Mouse (Mus musculus) neural tube, embryonic 15.5 days (tissue): ENCODE data around the gene Eif2ak4. TPM values are rescaled to one million over a fixed set of nuclear protein-coding genes. Genes with fewer than 3 reads are reported as not detected.

ENCODE experiments used
- ATAC-seq: fragments of 200-750 bp; cut with Nextera tagmentation; 2 replicates; pipeline ENCODE4 v1.8.0; 2017; ENCODE audit warnings: mild to moderate bottlenecking, moderate TSS enrichment, moderate library complexity; ENCODE audit not compliant: low FRiP score
- H3K27ac ChIP-seq: fragments of 300-500 bp; sonication (generic); replicated peaks from 2 replicates; pipeline ENCODE4 v1.5.1; 2015; ENCODE audit warnings: mild to moderate bottlenecking, inconsistent platforms
- H3K27me3 ChIP-seq: fragments of 300-500 bp; sonication (generic); replicated peaks from 2 replicates; pipeline ENCODE4 v1.6.1; 2015; ENCODE audit warnings: inconsistent platforms
- H3K36me3 ChIP-seq: fragments of 300-500 bp; sonication (generic); 2 replicates; pipeline ENCODE4 v1.6.1; 2015; ENCODE audit warnings: inconsistent platforms
- H3K4me1 ChIP-seq: fragments of 300-500 bp; sonication (generic); 2 replicates; pipeline ENCODE4 v1.6.1; 2015; ENCODE audit warnings: inconsistent platforms
- H3K4me2 ChIP-seq: fragments of 300-500 bp; sonication (generic); 2 replicates; pipeline ENCODE4 v1.6.1; 2015; ENCODE audit warnings: inconsistent platforms, mild to moderate bottlenecking, moderate library complexity
- H3K4me3 ChIP-seq: fragments of 300-500 bp; sonication (generic); replicated peaks from 2 replicates; pipeline ENCODE4 v1.5.1; 2015; ENCODE audit warnings: mild to moderate bottlenecking, inconsistent platforms
- H3K9ac ChIP-seq: fragments of 300-500 bp; sonication (generic); replicated peaks from 2 replicates; pipeline ENCODE4 v1.6.1; 2015; ENCODE audit warnings: mild to moderate bottlenecking, inconsistent platforms
- H3K9me3 ChIP-seq: fragments of 300-500 bp; sonication (generic); replicated peaks from 2 replicates; pipeline ENCODE4 v1.6.1; 2016; ENCODE audit warnings: inconsistent platforms
- WGBS: fragments of 180-500 bp; shearing (Covaris S2); methylation state at CpG from one replicate; pipeline ENCODE4 v1.1.7; 2015; ENCODE audit warnings: mixed read lengths; 5-methylcytosine and 5-hydroxymethylcytosine counted together
- polyA plus RNA-seq: library from polyadenylated mRNA; unstranded; fragments of >200 nt; fragmentation: Nextera tagmentation; extraction: Ambion mirVana; gene quantifications from 2 replicates; pipeline ENCODE4 v1.2.1, GENCODE M21; 2015

The Eif2ak4 gene
- polyA plus RNA-seq, 1 experiment from 2014 or later = 7.8 TPM

DNA sequence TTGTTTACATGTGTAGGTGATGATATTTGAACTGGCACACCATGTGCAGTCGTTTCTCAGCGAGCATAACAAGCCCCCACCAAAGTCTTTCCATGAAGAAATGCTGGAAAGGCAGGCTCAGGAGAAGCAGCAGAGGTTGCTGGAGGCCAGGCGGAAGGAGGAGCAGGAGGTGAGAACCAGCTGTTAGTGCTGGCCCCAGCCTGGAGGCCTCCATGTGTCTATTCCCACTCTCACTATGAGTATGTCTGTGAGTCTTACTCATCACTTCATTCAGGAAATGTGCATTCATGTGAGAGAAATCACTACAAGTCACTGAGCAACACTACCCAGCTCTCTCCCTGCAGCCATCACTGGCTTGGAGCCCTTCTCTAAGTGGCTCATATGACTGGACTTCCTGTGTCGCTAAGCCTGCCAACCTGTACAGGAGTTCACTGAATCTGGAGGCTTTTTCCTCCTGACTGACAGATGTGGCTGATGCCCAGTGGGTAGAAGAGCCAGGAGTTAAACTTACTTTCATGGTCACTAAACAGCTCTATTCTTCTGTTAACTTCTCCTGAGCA, 20.0 kb downstream of the Eif2ak4 start:
- Histone ChIP-seq H3K4me2 (no peak overlapping the region), H3K9ac (no peak overlapping the region), H3K4me3 (no peak overlapping the region), H3K36me3 (peaks cover 27% of the 10 kb centered on the region), H3K9me3 (no peaks in the 10 kb centered on the region), H3K27ac (no peak overlapping the region), H3K27me3 (no peaks in the 10 kb centered on the region), H3K4me1 (no peaks in the 10 kb centered on the region; the same call in 1 of the 2 replicates)
- 87% methylated on average over 4 of the region's 4 CpGs for WGBS
- ATAC-seq = no peak

DNA sequence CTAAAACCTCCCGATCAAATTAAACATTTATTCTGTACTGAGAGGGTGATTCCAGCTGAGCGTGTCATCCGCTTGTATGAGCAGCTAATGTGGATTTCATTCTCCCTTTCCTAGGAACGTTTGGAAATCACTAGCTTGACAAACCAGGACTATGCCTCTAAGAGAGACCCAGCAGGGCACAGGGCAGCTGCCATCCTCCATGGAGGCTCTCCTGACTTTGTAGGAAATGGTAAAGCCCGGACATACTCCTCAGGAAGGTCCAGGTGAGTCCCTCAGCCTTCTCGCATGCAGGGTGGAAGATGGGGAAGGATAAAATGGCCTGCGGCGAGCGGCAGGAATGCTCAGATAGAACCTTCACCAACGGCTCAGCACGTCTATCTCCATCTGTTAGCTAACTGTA, 24.4 kb downstream of the Eif2ak4 start:
- Histone ChIP-seq H3K9me3 (no peaks in the 10 kb centered on the region), H3K4me2 (no peak overlapping the region), H3K4me1 (no peaks in the 10 kb centered on the region), H3K9ac (no peak overlapping the region), H3K36me3 (peaks cover 52% of the 10 kb centered on the region), H3K27ac (no peak overlapping the region), H3K27me3 (no peaks in the 10 kb centered on the region), H3K4me3 (no peak overlapping the region)
- WGBS = 94% methylated on average over 11 of the region's 11 CpGs
- ATAC-seq = no peak

DNA sequence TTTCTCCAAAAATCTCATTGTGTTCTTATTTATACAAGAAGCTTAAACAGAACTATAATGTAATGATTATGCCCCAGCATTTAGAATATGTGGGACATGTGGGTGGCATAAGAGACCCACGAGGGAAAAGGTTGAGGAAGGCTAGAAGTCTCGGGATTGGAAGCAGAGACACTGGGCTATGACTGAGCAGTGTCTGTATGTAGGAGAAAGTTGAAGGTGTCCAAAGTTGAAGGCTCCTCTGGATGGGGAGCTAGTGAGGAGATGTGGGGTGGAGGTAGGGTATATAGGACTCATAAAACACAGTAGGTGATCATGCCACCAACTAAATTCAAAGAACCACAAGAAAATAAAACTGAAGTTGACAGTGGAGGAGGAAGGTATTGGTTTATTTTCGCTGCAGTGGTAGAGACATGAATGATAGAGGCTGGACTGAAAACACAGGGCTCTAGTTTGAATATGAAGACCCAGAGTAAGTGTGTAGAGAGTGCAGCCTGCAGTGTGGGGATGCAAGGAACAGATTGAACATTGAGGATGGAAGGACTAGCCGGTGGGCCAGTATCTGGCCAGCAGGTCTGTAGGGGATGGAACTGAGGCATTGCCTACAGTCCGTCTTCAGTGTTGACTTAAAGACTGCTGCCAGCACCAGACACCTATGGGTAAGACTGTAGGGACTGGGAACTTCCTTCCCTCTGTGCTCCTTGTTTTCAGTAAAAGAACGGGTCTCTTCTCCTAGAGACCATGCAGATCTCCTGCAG, 27.4 kb downstream of the Eif2ak4 start:
- Histone ChIP-seq H3K36me3 (peaks cover 59% of the 10 kb centered on the region), H3K9me3 (no peaks in the 10 kb centered on the region), H3K9ac (no peak overlapping the region), H3K4me3 (no peak overlapping the region), H3K4me1 (no peaks in the 10 kb centered on the region), H3K27ac (no peak overlapping the region), H3K27me3 (no peaks in the 10 kb centered on the region), H3K4me2 (no peak overlapping the region)
- WGBS = 94% methylated on average over 6 of the region's 6 CpGs
- no peak for ATAC-seq

DNA sequence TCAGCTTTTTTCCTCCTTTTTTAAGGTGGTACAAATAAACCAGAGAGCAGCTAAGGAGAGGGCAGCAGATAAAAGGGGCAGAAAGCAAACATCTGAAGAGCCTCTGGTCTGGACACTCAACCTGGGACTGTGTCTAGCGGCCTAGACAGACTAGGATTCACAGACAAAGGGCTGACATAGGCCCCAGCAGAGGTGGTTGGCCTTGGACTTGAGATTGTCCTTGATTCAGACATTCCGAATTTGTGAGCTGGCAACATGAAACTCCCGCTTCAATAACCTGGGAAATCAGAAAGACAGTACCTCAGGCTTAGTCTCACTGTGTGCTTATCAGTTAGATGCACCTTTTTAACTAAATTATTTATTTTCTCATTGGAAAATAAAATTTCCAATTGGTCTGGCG, 29.7 kb downstream of the Eif2ak4 start:
- no peak overlapping the region for H3K4me3 ChIP-seq
- H3K4me1 ChIP-seq = no peaks in the 10 kb centered on the region
- H3K9me3 ChIP-seq = no peaks in the 10 kb centered on the region
- no peak overlapping the region for H3K9ac ChIP-seq
- H3K36me3 ChIP-seq = peaks cover 55% of the 10 kb centered on the region
- no peak overlapping the region for H3K4me2 ChIP-seq
- H3K27ac ChIP-seq = no peak overlapping the region
- H3K27me3 ChIP-seq = no peaks in the 10 kb centered on the region
- 94% methylated on average over 4 of the region's 4 CpGs for WGBS
- ATAC-seq = no peak

DNA sequence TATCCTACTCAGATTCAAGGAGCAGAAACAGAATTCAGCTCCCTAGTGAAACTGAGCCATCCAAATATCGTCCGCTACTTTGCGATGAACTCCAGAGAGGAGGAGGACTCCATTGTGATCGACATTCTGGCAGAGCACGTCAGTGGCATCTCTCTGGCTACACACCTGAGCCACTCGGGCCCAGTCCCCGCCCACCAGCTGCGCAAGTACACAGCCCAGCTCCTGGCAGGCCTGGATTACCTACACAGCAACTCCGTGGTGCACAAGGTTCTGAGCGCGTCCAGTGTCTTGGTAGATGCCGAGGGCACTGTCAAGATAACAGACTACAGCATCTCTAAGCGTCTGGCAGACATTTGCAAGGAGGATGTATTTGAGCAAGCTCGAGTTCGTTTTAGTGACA, 33.5 kb downstream of the Eif2ak4 start:
- H3K9ac ChIP-seq = no peak overlapping the region
- 94% methylated on average over 15 of the region's 15 CpGs for WGBS
- H3K36me3 ChIP-seq = peaks cover 41% of the 10 kb centered on the region
- no peak overlapping the region for H3K4me3 ChIP-seq
- no peak overlapping the region for H3K27ac ChIP-seq
- no peaks in the 10 kb centered on the region for H3K4me1 ChIP-seq
- no peaks in the 10 kb centered on the region for H3K27me3 ChIP-seq
- H3K9me3 ChIP-seq = no peaks in the 10 kb centered on the region
- no peak for ATAC-seq
- no peak overlapping the region for H3K4me2 ChIP-seq

DNA sequence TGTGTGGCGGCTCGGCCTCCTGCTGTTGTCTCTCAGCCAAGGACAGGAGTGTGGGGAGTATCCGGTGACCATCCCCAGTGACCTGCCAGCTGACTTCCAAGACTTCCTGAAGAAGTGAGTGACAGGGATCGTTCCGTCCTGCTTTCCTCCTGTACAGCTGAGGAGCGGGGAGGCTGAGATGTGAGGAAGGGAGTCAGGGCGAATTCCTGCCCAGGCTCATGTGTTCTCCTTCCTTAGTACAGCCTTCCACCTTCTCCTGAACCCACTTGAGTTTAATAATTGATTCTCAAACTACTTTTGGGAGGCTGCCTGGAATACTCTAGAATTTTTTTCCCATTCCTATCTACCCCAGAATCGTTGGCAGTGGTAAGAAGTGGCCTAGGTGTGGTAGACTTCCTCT, 34.0 kb downstream of the Eif2ak4 start:
- H3K36me3 ChIP-seq = peaks cover 41% of the 10 kb centered on the region
- WGBS = 87% methylated on average over 8 of the region's 8 CpGs
- no peak for ATAC-seq

DNA sequence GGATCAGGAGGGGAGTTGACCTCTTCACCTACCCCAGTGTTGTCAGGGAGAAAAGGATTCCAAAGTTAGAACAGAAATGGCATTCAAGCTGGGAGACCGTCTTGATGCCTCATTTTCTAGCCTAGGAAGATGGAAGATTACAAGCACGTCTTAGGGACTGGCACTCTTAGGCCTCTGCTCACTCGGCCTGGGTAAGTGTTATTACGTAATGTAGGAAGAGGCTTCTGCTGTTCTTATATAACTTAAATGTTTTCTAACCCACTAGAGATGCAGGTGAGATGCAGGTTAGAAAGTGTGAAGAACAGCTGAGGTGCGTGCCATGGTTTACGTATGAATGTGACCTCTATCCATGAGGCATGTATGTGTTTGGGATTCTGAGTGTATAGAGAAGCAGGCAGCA, 39.9 kb downstream of the Eif2ak4 start:
- Histone ChIP-seq H3K4me2 (no peak overlapping the region), H3K36me3 (peaks cover 43% of the 10 kb centered on the region), H3K9me3 (no peaks in the 10 kb centered on the region), H3K27ac (no peak overlapping the region), H3K4me1 (no peaks in the 10 kb centered on the region), H3K27me3 (no peaks in the 10 kb centered on the region), H3K4me3 (no peak overlapping the region), H3K9ac (no peak overlapping the region)
- no peak for ATAC-seq
- WGBS = 86% methylated on average over 6 of the region's 6 CpGs

More for the DNA sequence above, 34.0 kb downstream of the Eif2ak4 start:
- H3K27me3 ChIP-seq = no peaks in the 10 kb centered on the region
- H3K4me1 ChIP-seq = no peaks in the 10 kb centered on the region
- no peak overlapping the region for H3K27ac ChIP-seq
- H3K9me3 ChIP-seq = no peaks in the 10 kb centered on the region
- no peak overlapping the region for H3K9ac ChIP-seq
- H3K4me3 ChIP-seq = no peak overlapping the region
- no peak overlapping the region for H3K4me2 ChIP-seq

DNA sequence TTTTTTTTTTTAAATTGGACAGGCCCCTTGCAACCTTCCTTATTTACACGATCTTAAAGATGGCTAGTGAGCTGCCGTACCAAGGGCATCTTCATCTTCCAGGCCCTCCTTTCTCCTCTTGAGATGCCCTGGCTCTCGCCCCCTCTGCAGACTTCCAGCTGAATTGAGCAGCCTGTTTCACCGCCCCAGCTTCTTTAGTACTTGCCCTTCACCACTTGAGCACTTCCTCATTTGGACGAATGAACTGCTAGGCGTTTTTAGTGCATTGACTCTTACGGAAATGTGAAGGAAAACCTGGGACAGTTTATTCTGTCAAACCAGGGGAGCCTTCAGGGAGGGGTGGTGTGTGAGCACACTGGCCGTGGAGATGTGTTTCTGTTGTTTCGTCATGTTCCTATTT, 40.9 kb downstream of the Eif2ak4 start:
- Histone ChIP-seq H3K27me3 (no peaks in the 10 kb centered on the region), H3K9ac (no peak overlapping the region), H3K9me3 (no peaks in the 10 kb centered on the region), H3K36me3 (peaks cover 53% of the 10 kb centered on the region), H3K4me2 (no peak overlapping the region), H3K4me3 (no peak overlapping the region), H3K4me1 (no peaks in the 10 kb centered on the region), H3K27ac (no peak overlapping the region)
- ATAC-seq = no peak
- whole genome bisulfite sequencing = 85% methylated on average over 9 of the region's 9 CpGs

DNA sequence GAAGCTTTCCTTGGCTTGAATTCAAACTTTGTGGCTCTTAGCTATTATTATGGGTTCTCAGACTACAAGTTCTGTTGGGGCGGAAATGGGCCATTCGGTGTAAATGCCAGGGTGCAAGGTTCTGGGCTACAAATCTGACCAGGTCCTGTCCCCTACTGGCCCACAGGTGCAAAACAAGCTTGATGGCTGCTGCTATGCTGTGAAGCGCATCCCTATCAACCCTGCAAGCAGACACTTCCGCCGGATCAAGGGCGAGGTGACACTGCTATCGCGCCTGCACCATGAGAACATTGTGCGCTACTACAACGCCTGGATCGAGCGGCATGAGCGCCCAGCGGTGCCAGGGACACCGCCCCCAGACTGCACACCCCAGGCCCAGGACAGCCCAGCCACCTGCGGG, 42.2 kb downstream of the Eif2ak4 start:
- H3K36me3 ChIP-seq = peaks cover 51% of the 10 kb centered on the region
- H3K27me3 ChIP-seq = no peaks in the 10 kb centered on the region
- H3K4me2 ChIP-seq = no peak overlapping the region
- H3K9me3 ChIP-seq = no peaks in the 10 kb centered on the region
- H3K4me1 ChIP-seq = no peaks in the 10 kb centered on the region
- WGBS = 85% methylated on average over 16 of the region's 16 CpGs
- no peak for ATAC-seq
- H3K4me3 ChIP-seq = no peak overlapping the region
- no peak overlapping the region for H3K27ac ChIP-seq
- no peak overlapping the region for H3K9ac ChIP-seq

DNA sequence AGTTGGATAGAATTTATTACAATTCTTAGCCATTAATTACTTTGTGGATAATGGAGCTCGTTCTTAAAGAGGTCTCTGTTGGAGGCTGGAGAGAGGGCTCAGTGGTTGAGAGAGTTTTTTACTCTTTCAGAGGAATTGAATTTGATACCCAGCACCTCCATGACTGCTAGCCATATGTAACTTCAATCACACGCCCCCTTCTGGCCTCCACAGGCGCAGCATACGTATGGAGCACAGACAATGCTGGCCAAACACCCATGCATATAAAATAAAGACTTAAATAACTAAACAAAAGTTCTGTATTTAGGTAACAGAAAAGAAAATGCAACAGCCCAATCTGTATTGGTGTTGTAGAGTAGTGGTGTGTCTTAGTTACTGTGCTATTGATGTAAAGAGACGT, 43.2 kb downstream of the Eif2ak4 start:
- no peak overlapping the region for H3K4me2 ChIP-seq
- peaks cover 61% of the 10 kb centered on the region for H3K36me3 ChIP-seq
- 58% methylated on average over 5 of the region's 5 CpGs for WGBS
- no peaks in the 10 kb centered on the region for H3K4me1 ChIP-seq
- H3K27me3 ChIP-seq = no peaks in the 10 kb centered on the region
- H3K4me3 ChIP-seq = no peak overlapping the region
- H3K9me3 ChIP-seq = no peaks in the 10 kb centered on the region
- no peak overlapping the region for H3K27ac ChIP-seq
- ATAC-seq = no peak
- no peak overlapping the region for H3K9ac ChIP-seq

DNA sequence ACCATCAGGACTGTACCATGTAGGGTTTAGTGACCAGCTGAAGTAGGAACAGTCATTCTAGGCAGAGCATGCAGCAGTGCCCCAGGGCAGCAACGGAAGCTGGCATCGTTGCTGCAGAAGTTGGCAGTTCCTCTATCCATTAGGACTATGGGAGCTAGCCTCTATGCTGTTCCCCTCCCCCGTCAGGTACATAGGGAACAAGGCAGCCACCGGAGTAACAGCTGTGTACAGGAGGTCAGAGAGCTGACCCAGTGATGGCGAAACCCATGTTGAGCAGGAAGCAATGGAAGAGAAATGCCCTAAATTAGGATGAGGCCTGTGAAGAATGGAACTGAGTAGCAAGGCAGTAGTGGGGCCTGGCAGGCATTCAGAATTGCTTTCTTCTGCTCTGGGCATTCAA, 53.8 kb downstream of the Eif2ak4 start:
- no peak overlapping the region for H3K27ac ChIP-seq
- H3K4me3 ChIP-seq = no peak overlapping the region
- H3K36me3 ChIP-seq = peaks cover 35% of the 10 kb centered on the region
- 86% methylated on average over 5 of the region's 5 CpGs for WGBS
- peaks cover 14% of the 10 kb centered on the region for H3K4me1 ChIP-seq
- H3K9me3 ChIP-seq = no peaks in the 10 kb centered on the region
- no peaks in the 10 kb centered on the region for H3K27me3 ChIP-seq
- no peak overlapping the region for H3K9ac ChIP-seq
- no peak for ATAC-seq
- no peak overlapping the region for H3K4me2 ChIP-seq

DNA sequence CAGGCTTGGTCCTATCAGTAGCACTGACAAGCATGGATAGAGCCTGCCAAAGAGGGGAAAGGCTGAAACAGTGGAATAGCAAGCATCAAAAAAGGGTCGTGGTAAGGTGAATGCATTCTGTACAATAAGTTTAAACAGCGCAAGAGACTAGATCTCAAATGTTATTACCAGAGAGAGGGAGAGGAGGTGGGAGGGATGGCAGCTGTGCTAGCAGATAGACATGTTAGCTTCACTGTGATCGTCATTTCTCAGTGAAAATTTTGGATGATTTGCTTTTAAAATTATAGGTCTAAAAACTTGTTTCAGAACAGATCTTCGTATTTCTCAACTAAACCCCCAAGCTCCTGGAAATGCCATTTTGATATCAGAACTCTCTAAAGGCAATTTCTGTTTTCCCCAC, 54.3 kb downstream of the Eif2ak4 start:
- no peak for ATAC-seq
- Histone ChIP-seq H3K27me3 (no peaks in the 10 kb centered on the region), H3K4me2 (no peak overlapping the region), H3K9ac (no peak overlapping the region), H3K4me3 (no peak overlapping the region), H3K4me1 (peaks cover 14% of the 10 kb centered on the region), H3K9me3 (no peaks in the 10 kb centered on the region), H3K27ac (no peak overlapping the region), H3K36me3 (peaks cover 33% of the 10 kb centered on the region)
- WGBS = 92% methylated on average over 4 of the region's 4 CpGs
